Mouse (Mus musculus): ENCODE measurements at regions not wholly inside any gene's neighbourhood (a gene's known extent, or its start where the extent isn't known, plus 50 kb on each side); places are given as distances from the start of the nearest gene placed in this dataset.

DNA sequence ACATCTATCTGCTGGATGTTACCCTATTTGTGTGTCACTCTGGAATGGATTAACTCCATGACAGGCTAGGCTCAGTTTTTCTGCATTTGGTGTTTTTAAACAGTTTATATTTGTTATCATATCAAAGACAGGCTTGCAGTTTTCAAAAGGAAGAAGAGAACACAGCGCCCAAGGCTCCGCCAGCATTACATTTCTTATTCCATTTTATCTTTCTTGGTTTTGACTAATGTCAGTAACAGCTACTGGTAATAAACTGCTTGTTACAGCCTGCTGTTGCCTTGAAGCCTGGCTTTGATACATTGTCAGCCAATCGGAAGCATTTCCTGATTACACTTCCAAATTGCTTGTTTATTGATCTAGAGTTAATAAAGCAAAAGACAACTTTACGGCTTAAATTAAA is 219.4 kb upstream of the Mdfic start:
- Histone ChIP-seq H3K27ac (ENCODE audit: low read depth, low read length) (no peak overlapping the region), H3K36me3 (ENCODE audit: control insufficient read depth, insufficient read depth, low read length) (no peaks in the 10 kb centered on the region), H3K4me1 (ENCODE audit: control insufficient read depth, insufficient read depth, low read length) (no peaks in the 10 kb centered on the region), H3K9me3 (replicated peaks; ENCODE audit: control insufficient read depth, low read length) (no peaks in the 10 kb centered on the region), H3K4me3 (ENCODE audit: low read depth, low read length) (no peak overlapping the region), H3K4me2 (ENCODE audit: low read length) (no peak overlapping the region), H3K27me3 (replicated peaks; ENCODE audit: control insufficient read depth, insufficient read depth, low read length) (no peaks in the 10 kb centered on the region), H3K9ac (ENCODE audit: low read length) (no peak overlapping the region)
- DNase-seq (ENCODE audit: low spot score) (peak; percentile 6), ATAC-seq (no peak)
- WGBS = 62% methylated on average over 4 of the region's 4 CpGs

- DNase-seq (ENCODE audit: low spot score) (no peak), ATAC-seq (no peak)
- Histone ChIP-seq H3K9me3 (replicated peaks; ENCODE audit: control insufficient read depth, low read length) (no peaks in the 10 kb centered on the region), H3K27me3 (replicated peaks; ENCODE audit: control insufficient read depth, insufficient read depth, low read length) (no peaks in the 10 kb centered on the region), H3K4me3 (ENCODE audit: low read depth, low read length) (no peak overlapping the region), H3K9ac (ENCODE audit: low read length) (no peak overlapping the region), H3K27ac (ENCODE audit: low read depth, low read length) (no peak overlapping the region), H3K4me1 (ENCODE audit: control insufficient read depth, insufficient read depth, low read length) (no peaks in the 10 kb centered on the region), H3K4me2 (ENCODE audit: low read length) (no peak overlapping the region), H3K36me3 (ENCODE audit: control insufficient read depth, insufficient read depth, low read length) (no peaks in the 10 kb centered on the region)
- 85% methylated on average over 2 of the region's 2 CpGs for WGBS
Measured at GRCm38 (mm10) chr6:15509314-15509713, 211.1 kb upstream of the Mdfic start.

- H3K4me1 ChIP-seq (ENCODE audit: control insufficient read depth, insufficient read depth, low read length) = no peaks in the 10 kb centered on the region
- no peak overlapping the region for H3K27ac ChIP-seq (ENCODE audit: low read depth, low read length)
- H3K27me3 ChIP-seq (replicated peaks; ENCODE audit: control insufficient read depth, insufficient read depth, low read length) = no peaks in the 10 kb centered on the region
- no peak overlapping the region for H3K4me3 ChIP-seq (ENCODE audit: low read depth, low read length)
- no peak overlapping the region for H3K9ac ChIP-seq (ENCODE audit: low read length)
- ATAC-seq = no peak
- no peaks in the 10 kb centered on the region for H3K9me3 ChIP-seq (replicated peaks; ENCODE audit: control insufficient read depth, low read length)
- H3K4me2 ChIP-seq (ENCODE audit: low read length) = no peak overlapping the region
- no peak for DNase-seq (ENCODE audit: low spot score)
- no peaks in the 10 kb centered on the region for H3K36me3 ChIP-seq (ENCODE audit: control insufficient read depth, insufficient read depth, low read length)
- WGBS = 77% methylated on average over 2 of the region's 2 CpGs
Measured at GRCm38 (mm10) chr6:15537279-15537678, 183.2 kb upstream of the Mdfic start.

DNA sequence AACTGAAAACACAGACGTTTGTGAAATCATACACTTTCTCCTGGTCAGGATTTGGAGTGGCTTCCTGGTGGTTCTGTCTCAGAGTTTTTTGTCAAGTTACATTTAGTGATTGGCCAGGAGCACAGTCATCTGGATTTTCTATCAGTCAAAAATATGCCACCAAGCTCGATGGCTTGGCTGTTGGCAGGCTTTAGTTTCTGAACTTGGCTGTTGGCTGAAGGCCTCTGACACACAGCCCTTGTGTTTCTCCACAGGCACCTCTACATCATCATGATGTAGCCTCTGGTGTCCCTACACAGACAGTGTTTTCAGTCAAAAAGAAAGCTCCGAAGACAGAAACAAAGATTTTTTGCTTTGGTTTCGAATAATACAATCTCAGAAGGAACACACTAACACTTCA is 178.5 kb upstream of the Mdfic start:
- H3K9ac ChIP-seq (ENCODE audit: low read length) = no peak overlapping the region
- H3K27me3 ChIP-seq (replicated peaks; ENCODE audit: control insufficient read depth, insufficient read depth, low read length) = no peaks in the 10 kb centered on the region
- WGBS = 84% methylated on average over 4 of the region's 4 CpGs
- H3K4me2 ChIP-seq (ENCODE audit: low read length) = no peak overlapping the region
- H3K4me1 ChIP-seq (ENCODE audit: control insufficient read depth, insufficient read depth, low read length) = no peaks in the 10 kb centered on the region
- H3K36me3 ChIP-seq (ENCODE audit: control insufficient read depth, insufficient read depth, low read length) = no peaks in the 10 kb centered on the region
- no peak overlapping the region for H3K27ac ChIP-seq (ENCODE audit: low read depth, low read length)
- no peak for ATAC-seq
- H3K4me3 ChIP-seq (ENCODE audit: low read depth, low read length) = no peak overlapping the region
- no peak for DNase-seq (ENCODE audit: low spot score)
- no peaks in the 10 kb centered on the region for H3K9me3 ChIP-seq (replicated peaks; ENCODE audit: control insufficient read depth, low read length)

- no peak overlapping the region for H3K4me2 ChIP-seq (ENCODE audit: low read length)
- DNase-seq (ENCODE audit: low spot score) = no peak
- WGBS = 91% methylated on average over 14 of the region's 14 CpGs
- no peak overlapping the region for H3K27ac ChIP-seq (ENCODE audit: low read depth, low read length)
- no peak overlapping the region for H3K4me3 ChIP-seq (ENCODE audit: low read depth, low read length)
- no peaks in the 10 kb centered on the region for H3K9me3 ChIP-seq (replicated peaks; ENCODE audit: control insufficient read depth, low read length)
- no peaks in the 10 kb centered on the region for H3K4me1 ChIP-seq (ENCODE audit: control insufficient read depth, insufficient read depth, low read length)
- H3K27me3 ChIP-seq (replicated peaks; ENCODE audit: control insufficient read depth, insufficient read depth, low read length) = no peaks in the 10 kb centered on the region
- no peak for ATAC-seq
- no peak overlapping the region for H3K9ac ChIP-seq (ENCODE audit: low read length)
- H3K36me3 ChIP-seq (ENCODE audit: control insufficient read depth, insufficient read depth, low read length) = no peaks in the 10 kb centered on the region
Measured at GRCm38 (mm10) chr6:15543516-15544080, 176.9 kb upstream of the Mdfic start.

DNA sequence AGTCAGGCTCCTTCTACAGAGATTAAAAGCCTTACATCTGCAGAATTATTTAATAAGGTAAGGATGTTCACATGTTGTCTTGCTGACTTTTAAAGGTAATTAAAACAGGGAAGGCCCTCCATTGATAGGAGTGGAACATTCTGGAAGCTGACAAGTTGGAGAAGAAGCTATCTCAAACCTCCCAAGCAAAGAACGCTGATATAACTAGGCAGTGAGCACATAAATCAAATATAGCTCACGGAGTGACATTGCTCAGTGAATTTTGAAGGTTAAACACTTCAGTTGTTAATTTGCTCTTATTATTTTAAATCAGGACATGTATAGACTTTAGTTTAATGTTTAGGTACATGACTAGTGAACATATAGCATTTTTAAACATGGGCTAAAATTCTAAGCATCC is 171.6 kb upstream of the Mdfic start:
- no peaks in the 10 kb centered on the region for H3K4me1 ChIP-seq (ENCODE audit: control insufficient read depth, insufficient read depth, low read length)
- 92% methylated on average over 2 of the region's 2 CpGs for WGBS
- no peak for ATAC-seq

DNA sequence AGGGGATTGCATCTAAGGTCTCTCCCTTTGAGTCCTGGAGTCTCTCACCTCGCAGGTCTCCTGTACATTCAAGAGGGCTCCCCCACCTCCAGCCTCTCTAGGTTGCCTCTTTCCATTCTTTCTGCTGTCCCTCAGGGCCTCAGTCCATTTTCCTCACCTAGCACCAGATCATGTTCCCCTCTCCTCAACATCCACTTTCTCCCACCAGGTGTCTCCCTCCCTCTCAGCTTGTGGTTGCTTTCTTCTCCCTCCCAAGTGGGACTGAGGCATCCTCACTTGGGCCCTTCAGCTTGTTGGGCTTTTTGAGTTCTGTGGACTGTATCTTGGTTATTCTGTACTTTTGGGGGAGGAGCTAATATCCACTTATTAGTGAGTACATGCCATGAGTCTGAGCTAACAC is 127.7 kb upstream of the Mdfic start:
- no peak overlapping the region for H3K27ac ChIP-seq (ENCODE audit: low read depth, low read length)
- no peak for ATAC-seq
- no peaks in the 10 kb centered on the region for H3K9me3 ChIP-seq (replicated peaks; ENCODE audit: control insufficient read depth, low read length)
- no peak overlapping the region for H3K9ac ChIP-seq (ENCODE audit: low read length)
- no peaks in the 10 kb centered on the region for H3K4me1 ChIP-seq (ENCODE audit: control insufficient read depth, insufficient read depth, low read length)
- DNase-seq (ENCODE audit: low spot score) = no peak
- WGBS = 65% methylated on average over 1 of the region's 1 CpGs
- H3K27me3 ChIP-seq (replicated peaks; ENCODE audit: control insufficient read depth, insufficient read depth, low read length) = no peaks in the 10 kb centered on the region
- H3K4me2 ChIP-seq (ENCODE audit: low read length) = no peak overlapping the region
- no peak overlapping the region for H3K4me3 ChIP-seq (ENCODE audit: low read depth, low read length)
- H3K36me3 ChIP-seq (ENCODE audit: control insufficient read depth, insufficient read depth, low read length) = no peaks in the 10 kb centered on the region

More for the DNA sequence above, 171.6 kb upstream of the Mdfic start:
- H3K36me3 ChIP-seq (ENCODE audit: control insufficient read depth, insufficient read depth, low read length) = no peaks in the 10 kb centered on the region
- DNase-seq (ENCODE audit: low spot score) = no peak
- H3K27me3 ChIP-seq (replicated peaks; ENCODE audit: control insufficient read depth, insufficient read depth, low read length) = no peaks in the 10 kb centered on the region
- H3K4me2 ChIP-seq (ENCODE audit: low read length) = no peak overlapping the region
- no peak overlapping the region for H3K4me3 ChIP-seq (ENCODE audit: low read depth, low read length)
- H3K9me3 ChIP-seq (replicated peaks; ENCODE audit: control insufficient read depth, low read length) = no peaks in the 10 kb centered on the region
- no peak overlapping the region for H3K27ac ChIP-seq (ENCODE audit: low read depth, low read length)
- no peak overlapping the region for H3K9ac ChIP-seq (ENCODE audit: low read length)

DNA sequence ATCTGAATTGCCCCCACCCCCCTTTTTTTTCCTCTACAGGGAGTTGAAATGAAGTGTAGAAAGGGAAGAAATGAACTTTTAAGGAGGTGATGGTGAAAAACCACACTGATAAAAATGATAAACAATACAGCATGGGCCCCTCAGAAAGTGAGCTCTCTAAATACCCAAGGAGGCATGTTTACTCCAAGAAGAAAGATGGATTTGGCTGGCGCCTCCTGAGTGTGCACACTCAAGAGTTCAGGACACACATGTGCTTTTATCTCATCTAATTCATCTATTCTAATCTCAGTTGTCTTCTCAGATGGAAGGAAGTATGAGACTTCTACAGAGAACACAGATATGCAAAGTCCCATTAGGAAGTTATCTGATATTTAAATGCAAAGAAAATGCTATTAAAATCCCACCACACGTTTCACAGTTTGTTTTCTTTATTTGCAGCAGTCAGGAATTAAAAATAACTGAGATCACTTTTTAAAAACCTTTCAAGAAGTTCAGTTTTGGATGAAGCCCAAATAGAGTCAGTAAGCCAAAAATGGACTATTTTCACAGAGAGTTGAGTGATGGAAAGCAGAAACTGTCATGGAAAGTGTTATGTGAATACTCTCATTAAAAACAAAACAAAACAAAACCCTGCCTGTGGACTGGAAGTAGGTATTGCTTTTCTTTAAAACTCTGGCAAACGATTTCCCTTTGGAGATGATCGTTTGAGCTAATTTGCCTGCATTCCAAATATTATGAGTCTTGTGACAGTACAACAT is 123.1 kb upstream of the Mdfic start:
- Histone ChIP-seq H3K4me1 (ENCODE audit: control insufficient read depth, insufficient read depth, low read length) (no peaks in the 10 kb centered on the region), H3K36me3 (ENCODE audit: control insufficient read depth, insufficient read depth, low read length) (no peaks in the 10 kb centered on the region), H3K9ac (ENCODE audit: low read length) (no peak overlapping the region), H3K27me3 (replicated peaks; ENCODE audit: control insufficient read depth, insufficient read depth, low read length) (no peaks in the 10 kb centered on the region), H3K27ac (ENCODE audit: low read depth, low read length) (no peak overlapping the region), H3K4me2 (ENCODE audit: low read length) (no peak overlapping the region), H3K9me3 (replicated peaks; ENCODE audit: control insufficient read depth, low read length) (no peaks in the 10 kb centered on the region), H3K4me3 (ENCODE audit: low read depth, low read length) (no peak overlapping the region)
- no peak for DNase-seq (ENCODE audit: low spot score)
- 63% methylated on average over 4 of the region's 4 CpGs for WGBS
- no peak for ATAC-seq

DNA sequence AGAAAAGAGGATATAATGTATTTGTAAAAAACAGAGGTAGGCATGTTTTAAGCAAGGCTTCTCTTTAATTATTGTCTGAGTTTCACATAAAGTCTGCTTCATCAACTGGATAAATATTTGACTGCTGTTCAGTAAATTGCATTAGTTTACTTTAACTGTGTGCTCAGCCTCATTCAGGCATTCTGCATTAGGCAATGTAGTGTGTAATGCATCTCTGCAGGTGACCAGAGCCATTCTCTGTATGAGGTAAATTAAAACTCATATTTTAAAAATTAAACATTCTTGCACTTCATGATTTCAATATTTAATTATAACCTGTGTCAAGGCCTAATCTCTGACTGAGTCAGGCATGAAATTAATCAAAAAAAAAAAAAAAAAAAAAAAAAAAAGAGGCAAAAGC is 110.3 kb upstream of the Mdfic start:
- DNase-seq (ENCODE audit: low spot score) = peak; percentile 11
- no peaks in the 10 kb centered on the region for H3K4me1 ChIP-seq (ENCODE audit: control insufficient read depth, insufficient read depth, low read length)
- ATAC-seq = no peak

More for the DNA sequence above, 110.3 kb upstream of the Mdfic start:
- Histone ChIP-seq H3K4me2 (ENCODE audit: low read length) (no peak overlapping the region), H3K36me3 (ENCODE audit: control insufficient read depth, insufficient read depth, low read length) (no peaks in the 10 kb centered on the region), H3K27me3 (replicated peaks; ENCODE audit: control insufficient read depth, insufficient read depth, low read length) (no peaks in the 10 kb centered on the region), H3K9me3 (replicated peaks; ENCODE audit: control insufficient read depth, low read length) (no peaks in the 10 kb centered on the region), H3K9ac (ENCODE audit: low read length) (no peak overlapping the region), H3K27ac (ENCODE audit: low read depth, low read length) (no peak overlapping the region), H3K4me3 (ENCODE audit: low read depth, low read length) (no peak overlapping the region)
